Mouse (Mus musculus): ENCODE measurements around the gene Rps21. TPM values are rescaled to one million over a fixed set of nuclear protein-coding genes. Genes with fewer than 3 reads are reported as not detected.

Rps21 gene
- polyA plus RNA-seq, 1 experiment from 2014 or later: 550 TPM

- Histone ChIP-seq H3K4me1 (peaks cover 7% of the 10 kb centered on the region), H3K36me3 (ENCODE audit: poor library complexity, severe bottlenecking) (peaks cover 88% of the 10 kb centered on the region), H3K9me3 (replicated peaks) (no peaks in the 10 kb centered on the region), H3K4me3 (no peak overlapping the region), H3K4me2 (no peak overlapping the region), H3K9ac (no peak overlapping the region), H3K27me3 (no peaks in the 10 kb centered on the region), H3K27ac (no peak overlapping the region)
- no peak for ATAC-seq
- 94% methylated on average over 10 of the region's 10 CpGs for WGBS
These were observed 5.7 kb downstream of the Rps21 start for GRCm38 (mm10) chr2:180262891-180263290.

DNA sequence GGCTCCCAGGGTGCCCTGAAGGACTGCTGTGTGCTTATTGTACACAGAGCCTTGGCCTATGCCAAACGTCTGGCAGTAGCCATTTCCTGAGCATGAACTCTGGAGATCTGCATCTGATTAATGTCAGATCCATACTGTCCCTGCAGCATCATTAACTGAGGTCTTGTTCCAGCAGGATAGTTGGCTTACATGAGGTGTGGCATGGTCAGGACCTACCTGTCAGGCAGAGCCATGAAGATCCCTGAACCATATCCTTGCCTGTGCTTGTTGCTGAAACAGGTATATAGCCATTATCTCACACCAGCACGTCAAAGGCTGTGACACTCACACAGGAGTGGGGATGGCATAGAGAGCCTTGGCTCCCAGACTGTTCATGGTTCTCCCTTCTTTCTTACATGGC, 10.8 kb downstream of the Rps21 start:
- Histone ChIP-seq H3K27ac (no peak overlapping the region), H3K27me3 (no peaks in the 10 kb centered on the region), H3K9me3 (replicated peaks) (no peaks in the 10 kb centered on the region), H3K36me3 (ENCODE audit: poor library complexity, severe bottlenecking) (peaks cover 60% of the 10 kb centered on the region), H3K4me2 (no peak overlapping the region), H3K4me1 (peaks cover 35% of the 10 kb centered on the region), H3K4me3 (no peak overlapping the region), H3K9ac (no peak overlapping the region)
- no peak for ATAC-seq
- 68% methylated on average over 2 of the region's 2 CpGs for WGBS

DNA sequence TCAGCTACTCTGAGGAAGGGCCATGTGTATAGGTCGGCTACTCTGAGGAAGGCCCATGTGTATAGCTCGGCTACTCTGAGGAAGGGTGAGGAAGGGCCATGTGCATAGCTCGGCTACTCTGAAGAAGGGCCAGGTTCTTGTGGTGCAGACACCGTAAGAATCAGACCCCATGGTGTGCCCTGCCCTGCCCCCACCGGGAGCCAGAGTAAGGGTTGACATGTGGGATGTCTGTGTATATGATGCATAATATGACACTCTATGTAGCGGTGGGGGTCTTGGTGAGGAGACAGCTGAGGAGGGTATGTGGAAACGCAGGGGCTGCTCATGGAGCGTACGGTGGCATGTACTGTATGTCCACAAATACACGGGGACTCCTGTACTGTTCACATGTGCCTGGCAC, 12.2 kb downstream of the Rps21 start:
- Histone ChIP-seq H3K36me3 (ENCODE audit: poor library complexity, severe bottlenecking) (peaks cover 47% of the 10 kb centered on the region), H3K9ac (no peak overlapping the region), H3K4me3 (no peak overlapping the region), H3K4me1 (peaks cover 39% of the 10 kb centered on the region), H3K9me3 (replicated peaks) (no peaks in the 10 kb centered on the region), H3K27me3 (0 out of 2 replicates have a peak, but pooled peaks cover under 1% of the 10 kb centered on the region), H3K4me2 (no peak overlapping the region), H3K27ac (no peak overlapping the region)
- 95% methylated on average over 10 of the region's 10 CpGs for WGBS
- ATAC-seq: no peak

DNA sequence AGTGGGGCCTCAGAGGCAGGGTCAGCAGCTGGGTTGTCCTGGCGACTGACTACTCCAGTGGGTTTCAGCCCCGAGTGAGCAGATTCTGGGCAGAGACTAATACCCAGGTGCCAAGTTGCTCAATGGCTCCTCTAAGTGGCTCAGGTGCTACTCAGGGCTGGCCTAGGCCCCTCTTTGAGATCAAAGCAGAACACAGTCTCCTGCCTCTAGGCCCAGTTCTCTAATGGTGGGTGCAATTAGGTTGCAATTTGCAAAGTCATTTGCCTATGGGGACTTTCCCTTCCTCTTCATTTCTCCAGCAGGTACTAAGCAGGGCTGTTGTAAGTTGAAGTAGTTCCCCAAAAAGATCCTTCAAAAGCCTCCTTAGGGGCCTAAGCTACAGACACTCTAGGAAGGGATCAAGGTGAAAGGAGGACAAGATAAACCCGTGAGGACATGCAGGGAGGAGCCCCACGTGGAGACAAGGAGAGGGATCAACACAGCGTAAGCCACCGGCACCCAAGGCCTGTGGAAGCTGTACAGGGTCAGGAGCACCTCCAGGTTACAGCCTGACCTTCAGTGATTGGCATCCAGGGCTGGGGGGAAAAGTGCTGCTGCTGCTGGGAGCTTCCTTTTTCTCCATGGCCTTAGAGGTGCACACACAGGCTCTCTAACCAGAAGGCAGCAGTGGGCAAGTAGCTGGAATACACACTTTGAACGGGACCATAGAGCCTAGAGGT, 13.5 kb downstream of the Rps21 start:
- Histone ChIP-seq H3K9me3 (replicated peaks) (no peaks in the 10 kb centered on the region), H3K27me3 (0 out of 2 replicates have a peak, but pooled peaks cover 7% of the 10 kb centered on the region), H3K9ac (peak overlapping the region; percentile 93), H3K4me1 (peaks cover 39% of the 10 kb centered on the region), H3K4me3 (no peak overlapping the region), H3K27ac (no peak overlapping the region), H3K36me3 (ENCODE audit: poor library complexity, severe bottlenecking) (peaks cover 40% of the 10 kb centered on the region), H3K4me2 (no peak overlapping the region)
- 80% methylated on average over 7 of the region's 7 CpGs for WGBS
- no peak for ATAC-seq

GRCm38 (mm10) chr2:180271804-180272395, 14.7 kb downstream of the Rps21 start:
- Histone ChIP-seq H3K9ac (peak overlapping the region; percentile 93), H3K36me3 (ENCODE audit: poor library complexity, severe bottlenecking) (peaks cover 28% of the 10 kb centered on the region), H3K27me3 (0 out of 2 replicates have a peak, but pooled peaks cover 7% of the 10 kb centered on the region), H3K4me2 (peak overlapping the region; percentile 98), H3K4me1 (peaks cover 43% of the 10 kb centered on the region), H3K27ac (no peak overlapping the region), H3K9me3 (replicated peaks) (no peaks in the 10 kb centered on the region), H3K4me3 (peak overlapping the region; percentile 90)
- WGBS: 70% methylated on average over 5 of the region's 5 CpGs
- no peak for ATAC-seq

DNA sequence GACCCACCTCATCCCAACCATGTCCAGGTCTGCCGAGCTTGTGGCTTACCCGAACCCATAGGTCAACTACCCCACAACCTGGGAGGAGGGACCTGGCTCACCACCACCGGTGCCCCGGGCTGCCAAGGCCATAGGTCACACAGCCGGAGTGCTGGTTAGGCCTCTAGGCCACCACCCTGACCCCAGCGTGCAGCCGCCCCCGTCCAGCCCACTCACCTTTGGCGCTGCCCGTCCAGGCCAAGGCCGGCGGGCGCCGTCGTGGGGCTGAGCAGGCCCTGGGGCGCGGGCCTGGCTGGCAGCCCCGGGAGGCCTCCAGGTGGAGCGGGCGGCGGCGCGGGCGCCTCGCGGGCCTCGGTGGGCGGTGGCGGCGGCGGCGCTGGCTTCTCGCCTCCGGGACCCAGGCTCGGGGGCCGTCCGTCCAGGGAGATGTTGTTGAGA, 15.7 kb downstream of the Rps21 start:
- under 1% methylated on average over 27 of the region's 37 CpGs for WGBS
- peak; percentile 22 for ATAC-seq

DNA sequence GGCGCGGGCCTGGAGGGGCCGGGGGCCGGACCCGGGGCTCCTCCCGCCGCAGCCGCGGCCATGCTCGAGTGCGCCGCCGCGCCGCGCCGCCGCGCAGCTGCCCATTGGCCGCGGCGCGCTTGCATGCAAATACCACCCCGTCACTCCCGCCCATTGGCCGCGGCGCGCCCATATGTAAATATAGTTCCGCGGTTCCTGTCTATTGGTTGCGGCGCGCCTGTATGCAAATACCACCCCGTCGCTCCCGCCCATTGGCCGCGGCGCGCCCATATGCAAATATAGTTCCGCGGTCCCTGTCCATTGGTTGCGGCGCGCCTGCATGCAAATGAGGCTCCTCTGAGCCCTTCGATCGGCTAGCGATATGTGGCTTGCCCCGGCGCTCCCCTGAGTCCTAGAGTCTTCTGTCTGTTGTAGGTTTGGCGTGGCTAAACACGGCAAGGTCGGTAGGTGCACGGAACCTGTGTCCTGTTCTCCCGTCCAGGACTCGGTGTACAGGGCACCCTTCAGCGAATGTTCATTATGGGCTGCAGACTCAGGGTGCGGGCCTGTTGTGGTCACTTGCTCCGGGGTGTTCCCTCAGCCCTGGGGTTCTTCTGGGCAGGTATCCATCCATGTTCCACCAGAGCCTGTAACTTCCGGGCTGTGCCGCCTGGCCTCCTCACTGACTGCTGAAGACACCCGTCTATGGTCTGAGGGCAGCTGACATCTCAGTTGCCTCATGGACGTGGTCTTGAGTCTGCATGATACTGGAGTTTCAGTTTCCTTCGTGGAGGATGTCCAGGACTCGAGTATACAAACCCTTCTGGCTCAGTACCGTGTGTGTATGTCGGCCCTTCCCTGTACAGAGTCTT, 16.4 kb downstream of the Rps21 start, which contains the start of gene Cables2:
Gene Cables2 (minus strand): TSS at position 103 of the 851 bp plus-strand sequence.
- no peaks in the 10 kb centered on the region for H3K9me3 ChIP-seq (replicated peaks)
- peak within 1 kb of the TSS; percentile 98 for H3K4me2 ChIP-seq
- ATAC-seq: peak; percentile 96
- peak within 1 kb of the TSS; percentile 90 for H3K4me3 ChIP-seq
- H3K27ac ChIP-seq: peak within 1 kb of the TSS; percentile 65
- peak within 1 kb of the TSS; percentile 93 for H3K9ac ChIP-seq
- peaks cover 37% of the 10 kb centered on the region for H3K4me1 ChIP-seq
- H3K36me3 ChIP-seq (ENCODE audit: poor library complexity, severe bottlenecking): peaks cover 14% of the 10 kb centered on the region; the same call in 1 of the 2 replicates
- 0 out of 2 replicates have a peak, but pooled peaks cover 10% of the 10 kb centered on the region for H3K27me3 ChIP-seq
- WGBS: 8% methylated on average over 59 of the region's 68 CpGs

More for the DNA sequence above, 15.7 kb downstream of the Rps21 start:
- Histone ChIP-seq H3K27me3 (0 out of 2 replicates have a peak, but pooled peaks cover 10% of the 10 kb centered on the region), H3K4me1 (peaks cover 43% of the 10 kb centered on the region), H3K4me3 (peak overlapping the region; percentile 90), H3K27ac (peak overlapping the region; percentile 65), H3K9ac (peak overlapping the region; percentile 93), H3K9me3 (replicated peaks) (no peaks in the 10 kb centered on the region), H3K36me3 (ENCODE audit: poor library complexity, severe bottlenecking) (peaks cover 18% of the 10 kb centered on the region; the same call in 1 of the 2 replicates), H3K4me2 (peak overlapping the region; percentile 98)

GRCm38 (mm10) chr2:180274523-180274922, 17.3 kb downstream of the Rps21 start:
- Histone ChIP-seq H3K36me3 (ENCODE audit: poor library complexity, severe bottlenecking) (peaks cover 11% of the 10 kb centered on the region; the same call in 1 of the 2 replicates), H3K4me3 (no peak overlapping the region), H3K27ac (no peak overlapping the region), H3K4me2 (no peak overlapping the region), H3K9me3 (replicated peaks) (no peaks in the 10 kb centered on the region), H3K4me1 (peaks cover 35% of the 10 kb centered on the region), H3K9ac (no peak overlapping the region), H3K27me3 (0 out of 2 replicates have a peak, but pooled peaks cover 10% of the 10 kb centered on the region)
- 86% methylated on average over 2 of the region's 2 CpGs for WGBS
- no peak for ATAC-seq

GRCm38 (mm10) chr2:180275836-180276235, 18.7 kb downstream of the Rps21 start:
- Histone ChIP-seq H3K9ac (no peak overlapping the region), H3K27me3 (0 out of 2 replicates have a peak, but pooled peaks cover 10% of the 10 kb centered on the region), H3K4me1 (peaks cover 29% of the 10 kb centered on the region), H3K9me3 (replicated peaks) (no peaks in the 10 kb centered on the region), H3K36me3 (ENCODE audit: poor library complexity, severe bottlenecking) (no peaks in the 10 kb centered on the region), H3K4me2 (0 out of 2 replicates have a peak overlapping the region, but pooled peaks have one; percentile 20), H3K4me3 (no peak overlapping the region), H3K27ac (no peak overlapping the region)
- ATAC-seq: 0 out of 2 replicates have a peak, but pooled peaks have one; percentile 11
- 2% methylated on average over 8 of the region's 8 CpGs for WGBS

DNA sequence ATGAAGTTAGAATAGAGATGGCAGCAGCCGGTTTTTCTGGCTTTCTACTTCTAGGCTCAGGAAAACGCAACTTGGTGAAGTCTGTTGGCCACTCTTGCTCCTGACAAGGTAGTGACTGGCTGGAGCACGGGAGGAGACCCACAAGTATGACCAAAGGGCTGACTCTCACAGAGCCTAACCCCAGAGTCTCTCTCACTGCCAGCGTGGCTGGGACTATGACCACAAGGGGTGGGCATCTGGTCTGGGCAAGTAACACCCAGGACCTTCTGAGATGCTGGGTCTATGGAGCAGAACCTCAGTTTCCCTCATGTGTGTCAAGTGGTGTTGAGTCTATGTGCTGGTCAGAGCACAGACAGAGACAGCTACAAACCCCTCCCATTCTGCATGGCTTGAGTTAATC, 19.2 kb downstream of the Rps21 start:
- Histone ChIP-seq H3K9ac (no peak overlapping the region), H3K36me3 (ENCODE audit: poor library complexity, severe bottlenecking) (no peaks in the 10 kb centered on the region), H3K27ac (no peak overlapping the region), H3K4me2 (no peak overlapping the region), H3K4me3 (no peak overlapping the region), H3K4me1 (peaks cover 24% of the 10 kb centered on the region), H3K9me3 (replicated peaks) (no peaks in the 10 kb centered on the region), H3K27me3 (0 out of 2 replicates have a peak, but pooled peaks cover 10% of the 10 kb centered on the region)
- 68% methylated on average over 4 of the region's 4 CpGs for WGBS
- ATAC-seq: no peak

DNA sequence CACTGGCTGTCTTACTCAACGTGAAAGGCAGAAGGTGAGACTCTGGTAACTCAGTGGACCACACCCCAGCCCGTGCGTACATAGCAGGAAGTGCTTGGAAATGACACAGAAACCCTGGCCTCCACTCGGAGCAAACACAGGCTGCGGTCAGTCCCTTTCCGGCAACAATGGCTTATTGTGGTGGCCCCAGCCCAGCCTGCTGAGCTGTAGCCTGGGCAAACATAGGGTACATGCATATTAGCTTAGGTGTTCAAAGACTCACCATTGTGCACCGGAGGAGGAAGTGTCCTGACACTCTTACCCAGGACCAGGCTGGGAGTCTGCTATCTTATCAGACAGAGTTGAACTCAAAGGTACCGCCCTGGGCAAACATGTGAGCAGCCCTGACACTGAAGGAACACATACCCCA, 19.7 kb downstream of the Rps21 start:
- H3K27ac ChIP-seq: no peak overlapping the region
- 79% methylated on average over 8 of the region's 8 CpGs for WGBS
- H3K4me1 ChIP-seq: peaks cover 19% of the 10 kb centered on the region
- H3K27me3 ChIP-seq: 0 out of 2 replicates have a peak, but pooled peaks cover 10% of the 10 kb centered on the region
- no peaks in the 10 kb centered on the region for H3K36me3 ChIP-seq (ENCODE audit: poor library complexity, severe bottlenecking)
- H3K9ac ChIP-seq: no peak overlapping the region
- no peak overlapping the region for H3K4me2 ChIP-seq
- no peak overlapping the region for H3K4me3 ChIP-seq
- no peaks in the 10 kb centered on the region for H3K9me3 ChIP-seq (replicated peaks)
- no peak for ATAC-seq
